Mouse (Mus musculus): ENCODE results near the gene Mmp15. TPM values are rescaled to one million over a fixed set of nuclear protein-coding genes. Genes with fewer than 3 reads are reported as not detected.
"Not testable (repeated sequence)": the region's sequence is repeated elsewhere in the genome, so short reads cannot be mapped to it uniquely, and the experiment has no call there.

Gene Mmp15
- polyA plus RNA-seq, 1 experiment, result 120 TPM

DNA sequence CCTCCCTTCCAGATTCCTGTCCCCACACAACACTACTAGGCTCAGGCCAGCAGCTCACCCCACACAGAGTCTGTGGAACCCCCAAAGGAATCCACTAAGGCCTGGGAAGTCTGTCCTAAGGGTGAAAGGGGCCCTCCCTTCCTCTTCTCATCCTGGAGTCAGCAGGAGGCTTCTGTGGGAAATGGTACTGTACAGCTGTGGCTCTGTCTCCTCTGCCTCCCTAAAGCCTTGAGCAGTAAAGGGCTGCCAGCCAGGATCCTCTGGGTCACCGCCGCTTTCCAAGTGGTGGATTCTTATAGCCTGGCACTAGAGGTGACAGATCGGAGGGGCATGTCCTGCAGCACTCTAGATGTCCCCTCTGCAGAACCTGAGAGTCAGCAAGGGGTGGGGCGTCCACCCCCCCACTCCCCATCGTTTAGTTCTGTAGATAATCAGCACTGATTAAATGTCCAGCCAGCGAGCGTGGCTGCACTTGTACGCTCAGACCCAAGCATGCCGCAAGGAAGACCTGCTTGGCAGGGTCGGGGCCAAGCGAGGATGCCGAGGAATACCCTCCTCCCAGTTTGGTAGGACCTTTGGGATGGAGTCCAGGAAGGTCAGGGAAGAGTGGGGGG is 21.4 kb downstream of the Mmp15 start:
- WGBS, result 51% methylated on average over 12 of the region's 12 CpGs
- H3K4me3 ChIP-seq (replicated peaks; ENCODE audit: extremely low read depth, low read depth, low read length), result no peak overlapping the region
- H3K4me1 ChIP-seq (ENCODE audit: control insufficient read depth, insufficient read depth, low read length), result peaks cover 20% of the 10 kb centered on the region
- no peak for TF ChIP-seq CTCF (IDR thresholded peaks at IDR 0.05; ENCODE audit: insufficient read depth, low read length)
- no peak for TF ChIP-seq POLR2A (IDR thresholded peaks at IDR 0.05; ENCODE audit: borderline replicate concordance, extremely low read depth, low read depth, low read length)
- DNase-seq, result no peak

DNA sequence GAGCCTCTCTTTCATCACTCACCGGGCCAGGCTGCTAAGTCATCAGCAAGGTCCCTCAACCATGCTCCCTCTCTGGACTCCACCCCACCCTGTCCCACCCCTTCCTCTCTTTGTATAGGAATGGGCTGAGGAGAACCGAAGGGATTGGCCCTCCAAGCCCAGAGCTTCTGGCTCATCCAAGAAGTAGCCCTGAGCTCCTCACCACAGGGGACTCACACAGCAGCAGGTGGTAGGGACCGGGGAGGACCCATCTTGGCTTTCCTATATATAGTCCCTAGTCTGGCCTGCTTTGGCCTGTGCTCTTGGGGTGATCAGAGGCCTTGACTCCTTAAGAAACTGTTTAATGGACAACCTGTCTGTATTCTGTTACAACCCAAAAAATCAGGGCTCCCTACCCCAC is 22.4 kb downstream of the Mmp15 start:
- peaks cover 20% of the 10 kb centered on the region for H3K4me1 ChIP-seq (ENCODE audit: control insufficient read depth, insufficient read depth, low read length)
- no peak overlapping the region for H3K4me3 ChIP-seq (replicated peaks; ENCODE audit: extremely low read depth, low read depth, low read length)
- WGBS, result 55% methylated on average over 3 of the region's 3 CpGs
- TF ChIP-seq CTCF (IDR thresholded peaks at IDR 0.05; ENCODE audit: insufficient read depth, low read length), result no peak
- TF ChIP-seq POLR2A (IDR thresholded peaks at IDR 0.05; ENCODE audit: borderline replicate concordance, extremely low read depth, low read depth, low read length), result no peak
- DNase-seq, result no peak

DNA sequence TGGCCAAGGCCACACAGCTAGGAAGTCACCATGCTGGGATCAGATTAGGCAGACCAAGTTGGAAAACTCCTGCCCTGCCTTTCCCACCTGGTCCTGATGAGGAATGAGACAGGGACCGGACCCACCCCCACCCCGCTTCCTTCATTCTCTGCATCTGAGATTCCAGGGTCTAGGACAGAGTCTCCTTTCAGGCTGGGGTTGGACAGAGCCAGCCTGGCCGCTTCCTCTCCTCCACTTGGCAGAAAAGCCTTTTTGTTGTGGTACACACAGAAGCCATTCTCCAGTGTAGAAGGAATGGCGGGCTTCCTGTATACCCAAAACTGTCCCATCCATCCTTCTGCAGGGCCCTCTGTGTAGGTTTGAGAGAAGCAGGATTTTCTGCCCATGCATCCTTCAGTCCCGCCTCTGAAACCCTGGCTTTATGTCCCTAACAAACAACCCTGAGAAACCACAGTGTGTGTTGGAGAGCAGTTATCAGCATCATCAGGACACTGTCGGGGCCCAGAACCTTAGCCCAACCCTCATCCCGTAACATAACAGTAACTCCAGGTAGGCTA is 23.4 kb downstream of the Mmp15 start:
- Histone ChIP-seq H3K4me1 (ENCODE audit: control insufficient read depth, insufficient read depth, low read length) (peaks cover 17% of the 10 kb centered on the region), H3K4me3 (replicated peaks; ENCODE audit: extremely low read depth, low read depth, low read length) (no peak overlapping the region)
- TF ChIP-seq POLR2A (IDR thresholded peaks at IDR 0.05; ENCODE audit: borderline replicate concordance, extremely low read depth, low read depth, low read length), result no peak
- 76% methylated on average over 7 of the region's 7 CpGs for WGBS
- no peak for DNase-seq

DNA sequence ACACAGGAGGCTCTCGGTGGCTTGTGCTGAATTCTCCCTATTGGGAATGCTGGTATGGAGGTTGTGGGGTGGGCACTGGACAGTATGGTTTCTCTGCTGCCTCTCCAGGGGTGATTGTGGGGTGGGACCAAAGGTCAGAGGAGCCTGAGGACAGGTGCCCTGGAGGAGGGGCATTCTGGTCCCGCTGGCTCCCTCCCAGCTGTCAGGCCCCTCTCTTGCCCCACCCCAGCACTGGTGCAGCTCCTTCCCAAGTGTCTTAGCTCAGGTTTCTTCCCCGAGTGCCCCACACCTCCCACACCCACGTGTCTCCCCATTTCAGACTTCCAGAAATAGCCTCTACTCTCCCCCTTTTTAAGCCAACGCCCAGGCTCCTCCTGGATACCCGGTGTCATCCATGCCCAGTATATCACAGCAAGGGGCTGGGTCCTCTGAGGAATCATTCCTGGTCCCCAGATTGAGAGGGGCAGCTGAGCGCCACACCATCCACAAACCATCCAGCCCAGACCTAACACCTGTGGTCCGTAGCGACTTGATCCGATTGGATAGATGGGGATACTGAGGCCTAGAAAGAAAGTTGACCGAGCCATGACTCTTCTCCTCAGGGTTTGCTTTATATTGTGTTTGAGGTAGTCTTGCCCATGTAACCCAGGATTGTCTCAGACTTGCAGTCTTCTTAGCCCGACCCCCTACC is 24.4 kb downstream of the Mmp15 start:
- Histone ChIP-seq H3K4me1 (ENCODE audit: control insufficient read depth, insufficient read depth, low read length) (peaks cover 17% of the 10 kb centered on the region), H3K4me3 (replicated peaks; ENCODE audit: extremely low read depth, low read depth, low read length) (no peak overlapping the region)
- TF ChIP-seq POLR2A (IDR thresholded peaks at IDR 0.05; ENCODE audit: borderline replicate concordance, extremely low read depth, low read depth, low read length) (no peak), CTCF (IDR thresholded peaks at IDR 0.05; ENCODE audit: insufficient read depth, low read length) (no peak)
- WGBS, result 73% methylated on average over 12 of the region's 12 CpGs
- DNase-seq, result no peak

DNA sequence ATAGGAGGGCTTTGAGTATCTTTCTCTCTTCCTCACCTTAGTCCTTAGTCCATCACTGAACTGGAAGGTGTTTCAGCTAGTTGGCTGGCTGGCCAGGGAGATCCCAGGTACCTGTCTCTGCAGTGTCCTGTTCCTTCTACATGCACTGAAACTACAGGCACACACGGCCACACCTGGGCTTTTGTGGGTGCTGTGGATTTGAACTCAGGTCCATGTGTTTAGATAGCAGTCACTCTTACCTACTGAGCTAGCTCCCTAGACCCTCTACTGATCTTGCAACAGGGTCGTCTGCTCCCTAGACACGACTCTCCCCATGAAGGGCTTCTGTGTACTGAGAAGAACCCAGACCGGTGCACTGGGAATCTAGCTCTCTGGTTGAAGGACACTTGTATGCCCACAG is 25.0 kb downstream of the Mmp15 start:
- WGBS, result 60% methylated on average over 4 of the region's 4 CpGs
- TF ChIP-seq POLR2A (IDR thresholded peaks at IDR 0.05; ENCODE audit: borderline replicate concordance, extremely low read depth, low read depth, low read length), result no peak
- Histone ChIP-seq H3K4me3 (replicated peaks; ENCODE audit: extremely low read depth, low read depth, low read length) (no peak overlapping the region), H3K4me1 (ENCODE audit: control insufficient read depth, insufficient read depth, low read length) (peaks cover 17% of the 10 kb centered on the region)
- no peak for DNase-seq

DNA sequence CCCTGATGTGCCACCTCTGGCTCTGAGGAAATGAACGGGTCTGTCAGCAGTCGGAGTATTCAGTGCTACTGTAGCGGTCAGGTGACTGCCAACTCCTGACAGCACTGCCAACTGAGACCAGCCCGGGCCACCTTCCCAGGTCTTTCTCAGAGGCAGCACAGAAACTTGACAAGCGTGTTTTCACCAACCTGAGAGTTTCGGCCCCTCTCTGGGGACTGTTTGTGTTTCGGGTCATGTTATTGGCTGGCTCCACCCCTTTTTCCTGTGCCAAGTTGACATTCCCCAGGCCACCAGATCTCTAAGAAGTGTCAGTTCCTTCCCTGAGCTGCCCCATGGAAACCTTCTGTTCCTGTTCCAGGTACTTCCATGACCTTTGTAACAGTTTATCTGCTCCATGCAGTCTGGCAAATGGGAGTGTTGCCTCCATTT is 25.8 kb downstream of the Mmp15 start:
- peak; percentile 72 for DNase-seq
- WGBS, result 18% methylated on average over 7 of the region's 7 CpGs
- Histone ChIP-seq H3K4me1 (ENCODE audit: control insufficient read depth, insufficient read depth, low read length) (peaks cover 17% of the 10 kb centered on the region), H3K4me3 (replicated peaks; ENCODE audit: extremely low read depth, low read depth, low read length) (no peak overlapping the region)
- TF ChIP-seq POLR2A (IDR thresholded peaks at IDR 0.05; ENCODE audit: borderline replicate concordance, extremely low read depth, low read depth, low read length) (peak; percentile 67; the same call in 1 of the 2 replicates), CTCF (IDR thresholded peaks at IDR 0.05; ENCODE audit: insufficient read depth, low read length) (no peak)

DNA sequence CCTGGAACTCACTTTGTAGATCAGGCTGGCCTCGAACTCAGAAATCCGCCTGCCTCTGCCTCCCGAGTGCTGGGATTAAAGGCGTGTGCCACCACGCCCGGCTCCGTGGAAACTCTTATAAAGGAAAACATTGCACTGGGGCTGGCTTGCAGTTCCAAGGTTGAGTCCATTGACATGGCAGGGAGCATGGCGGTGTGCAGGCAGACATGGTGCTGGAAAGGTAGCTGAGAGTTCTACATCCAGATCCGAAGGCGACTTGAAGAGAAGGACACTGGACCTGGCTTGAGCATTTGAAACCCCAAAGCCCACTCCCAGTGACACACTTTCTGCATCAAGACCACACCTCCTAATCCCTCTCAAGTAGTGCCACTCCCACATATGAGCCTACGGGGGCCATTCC is 26.9 kb downstream of the Mmp15 start:
- not testable (repeated sequence) for H3K4me3 ChIP-seq (replicated peaks; ENCODE audit: extremely low read depth, low read depth, low read length); DNase-seq
- H3K4me1 ChIP-seq (ENCODE audit: control insufficient read depth, insufficient read depth, low read length), result peaks cover 12% of the 10 kb centered on the region
- WGBS, result 95% methylated on average over 11 of the region's 11 CpGs

DNA sequence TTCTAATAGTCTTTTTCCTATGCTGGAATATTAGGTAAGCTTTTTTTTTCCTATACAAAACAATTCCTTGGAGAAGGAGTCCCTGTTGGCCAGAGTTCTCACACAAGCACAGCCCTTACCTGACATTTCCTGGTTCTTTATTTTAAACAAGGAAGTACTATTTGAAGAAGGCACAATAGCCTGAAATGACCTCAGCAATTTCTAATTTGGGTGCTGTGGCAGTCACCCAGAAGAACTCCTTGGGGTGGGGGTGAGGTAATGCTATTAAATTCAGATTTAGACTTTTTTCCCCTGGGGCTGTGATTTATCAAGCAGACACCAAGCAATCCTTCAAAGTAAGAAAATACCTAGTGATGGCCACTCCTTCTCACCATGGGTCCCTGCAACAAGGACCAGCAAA is 28.9 kb downstream of the Mmp15 start:
- DNase-seq, result no peak
- Histone ChIP-seq H3K4me1 (ENCODE audit: control insufficient read depth, insufficient read depth, low read length) (peaks cover 10% of the 10 kb centered on the region), H3K4me3 (replicated peaks; ENCODE audit: extremely low read depth, low read depth, low read length) (no peak overlapping the region)
- TF ChIP-seq CTCF (IDR thresholded peaks at IDR 0.05; ENCODE audit: insufficient read depth, low read length), result no peak
- no peak for TF ChIP-seq POLR2A (IDR thresholded peaks at IDR 0.05; ENCODE audit: borderline replicate concordance, extremely low read depth, low read depth, low read length)

DNA sequence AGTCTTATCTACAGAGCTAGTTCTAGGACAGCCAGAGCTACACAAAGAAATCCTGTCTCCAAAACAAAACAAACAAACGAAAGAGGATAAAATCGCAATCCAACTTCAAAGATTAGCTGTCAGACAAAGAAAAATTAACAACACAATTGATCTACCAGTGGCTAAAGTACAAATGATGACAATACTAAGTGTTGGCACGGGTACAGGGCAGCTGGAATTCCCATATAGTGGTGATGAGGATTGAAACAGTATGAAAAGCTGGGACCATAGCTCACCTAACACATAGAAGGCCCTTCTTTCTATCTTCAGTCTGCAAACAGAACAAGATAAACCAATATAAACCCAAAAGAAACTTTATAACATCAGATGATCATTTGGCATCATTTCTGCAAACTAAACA is 29.5 kb downstream of the Mmp15 start:
- H3K4me1 ChIP-seq (ENCODE audit: control insufficient read depth, insufficient read depth, low read length), result peaks cover 9% of the 10 kb centered on the region
- no peak for TF ChIP-seq POLR2A (IDR thresholded peaks at IDR 0.05; ENCODE audit: borderline replicate concordance, extremely low read depth, low read depth, low read length)
- no peak for DNase-seq
- H3K4me3 ChIP-seq (replicated peaks; ENCODE audit: extremely low read depth, low read depth, low read length), result no peak overlapping the region
- 37% methylated on average over 3 of the region's 3 CpGs for WGBS

DNA sequence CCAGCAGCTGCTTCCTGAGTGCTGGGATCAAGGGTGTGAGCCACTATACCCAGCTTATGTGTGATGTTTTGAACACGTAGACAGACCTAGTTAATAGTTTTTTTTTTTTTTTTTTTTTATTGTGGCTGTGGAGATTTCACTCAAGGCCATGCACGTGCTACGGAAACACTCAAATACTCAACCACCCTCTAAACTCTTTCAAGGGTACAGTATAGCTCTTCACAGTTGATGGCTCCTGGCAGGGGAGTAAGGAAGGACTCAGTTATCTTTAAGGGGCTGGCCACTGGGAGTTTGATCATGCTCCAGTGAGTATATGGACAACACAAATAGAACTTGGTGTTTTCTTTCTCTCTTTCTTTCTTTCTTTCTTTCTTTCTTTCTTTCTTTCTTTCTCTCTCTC is 32.4 kb downstream of the Mmp15 start:
- 59% methylated on average over 3 of the region's 3 CpGs for WGBS
- TF ChIP-seq POLR2A (IDR thresholded peaks at IDR 0.05; ENCODE audit: borderline replicate concordance, extremely low read depth, low read depth, low read length) (no peak), CTCF (IDR thresholded peaks at IDR 0.05; ENCODE audit: insufficient read depth, low read length) (no peak)
- Histone ChIP-seq H3K4me3 (replicated peaks; ENCODE audit: extremely low read depth, low read depth, low read length) (no peak overlapping the region), H3K4me1 (ENCODE audit: control insufficient read depth, insufficient read depth, low read length) (no peaks in the 10 kb centered on the region)
- DNase-seq, result no peak
